ENCODE assay signal across 12 mouse cellular contexts in the genomic region with DNA sequence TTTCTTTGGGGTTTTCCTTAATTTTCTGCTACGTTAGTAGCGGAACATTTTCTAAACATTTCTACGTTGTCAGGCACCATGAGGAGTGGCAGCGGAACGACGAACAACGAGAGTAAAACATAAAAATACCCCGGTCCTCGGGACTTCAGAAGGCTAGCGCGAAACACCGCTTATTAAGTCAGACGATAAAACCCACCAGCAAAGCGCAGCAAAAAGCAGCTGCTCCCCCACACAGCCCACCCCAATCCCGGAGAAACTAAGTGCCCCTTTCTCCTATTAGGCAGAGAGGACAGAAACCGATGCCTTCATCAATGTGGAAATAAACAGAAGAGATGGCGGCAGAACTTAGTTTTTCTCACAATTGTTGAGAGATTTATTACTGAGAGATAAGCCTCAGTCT. TPM values are rescaled to one million over a fixed set of nuclear protein-coding genes. Genes with fewer than 3 reads are reported as not detected.
DNase-seq lines count a peak whose midpoint lies in the region; ATAC-seq and TF ChIP-seq lines count a peak whose summit lies in the region.
"Had no signal": no experiment of that assay in that cellular context is flagged by ENCODE, and none has a peak within 500 bp of the region (broad histone marks: within the 10 kb centered on the region; RNA-seq: fewer than 3 reads in every experiment).

No protein-coding gene starts in this region.

- H3K4me1 ChIP-seq in heart, embryonic 12.5 days (replicated peaks), result 0 out of 2 replicates have a peak, but pooled peaks cover 13% of the 10 kb centered on the region
- H3K4me1 ChIP-seq in forebrain, embryonic 16.5 days (replicated peaks; ENCODE audit: control insufficient read depth, insufficient read depth, low read length), result peaks cover 3% of the 10 kb centered on the region; the same call in 1 of the 2 replicates
- H3K4me1 ChIP-seq in liver, embryonic 12.5 days, result no peaks in the 10 kb centered on the region

- no peak overlapping the region for H3K27ac ChIP-seq in heart, embryonic 12.5 days (ENCODE audit: poor library complexity, severe bottlenecking)
- H3K27ac ChIP-seq in forebrain, embryonic 16.5 days (ENCODE audit: low read length), result no peak overlapping the region
- no peak overlapping the region for H3K27ac ChIP-seq in liver, embryonic 12.5 days

- no peak for DNase-seq in heart, postnatal 25 days (ENCODE audit: low spot score)
- DNase-seq in brain, embryonic 14.5 days (ENCODE audit: low read depth), result peak; percentile 60
- DNase-seq in left cerebral cortex, postnatal 14 days (ENCODE audit: low spot score in 2 of 2), result no peak
- no peak for DNase-seq in thymus, postnatal 0 days (ENCODE audit: low spot score)
- DNase-seq in ovary, postnatal 36 days (ENCODE audit: low spot score), result no peak
- DNase-seq: cerebellum, adult 9-10 months; thymus, postnatal 25 days had no signal

- H3K4me2 ChIP-seq in heart, embryonic 12.5 days, result peak overlapping the region; percentile 66
- H3K4me2 ChIP-seq in forebrain, embryonic 16.5 days (ENCODE audit: low read length), result peak overlapping the region; percentile 27
- H3K4me2 ChIP-seq in liver, embryonic 12.5 days, result peak overlapping the region; percentile 28; the same call in 1 of the 2 replicates

- H3K36me3 ChIP-seq in heart, embryonic 12.5 days, result no peaks in the 10 kb centered on the region
- no peaks in the 10 kb centered on the region for H3K36me3 ChIP-seq in forebrain, embryonic 16.5 days (ENCODE audit: control insufficient read depth, insufficient read depth)
- H3K36me3 ChIP-seq in liver, embryonic 12.5 days, result no peaks in the 10 kb centered on the region

- H3K9me3 ChIP-seq in heart, embryonic 12.5 days (replicated peaks), result no peaks in the 10 kb centered on the region
- H3K9me3 ChIP-seq in forebrain, embryonic 16.5 days (ENCODE audit: control insufficient read depth, low read length), result no peaks in the 10 kb centered on the region
- no peaks in the 10 kb centered on the region for H3K9me3 ChIP-seq in liver, embryonic 12.5 days (replicated peaks)

- ATAC-seq in heart, embryonic 12.5 days (ENCODE audit: insufficient number of reproducible peaks, low FRiP score), result no peak
- ATAC-seq in forebrain, embryonic 16.5 days, result no peak
- ATAC-seq in liver, embryonic 12.5 days, result no peak

- 3% methylated on average over 17 of the region's 17 CpGs for WGBS in heart, embryonic 12.5 days
- WGBS in forebrain, embryonic 16.5 days, result 2% methylated on average over 17 of the region's 17 CpGs
- WGBS in liver, embryonic 12.5 days (ENCODE audit: insufficient replicate concordance), result 4% methylated on average over 17 of the region's 17 CpGs

- H3K4me3 ChIP-seq in heart, embryonic 12.5 days, result peak overlapping the region; percentile 38
- peak overlapping the region; percentile 7; the same call in 1 of the 2 replicates for H3K4me3 ChIP-seq in forebrain, embryonic 16.5 days (replicated peaks; ENCODE audit: low read length)
- H3K4me3 ChIP-seq in liver, embryonic 12.5 days, result no peak overlapping the region

- TF ChIP-seq CTCF in brain, embryonic 14.5 days (IDR thresholded peaks at IDR 0.05; ENCODE audit: borderline replicate concordance, extremely low read depth, insufficient read depth, insufficient read length), result no peak

- no peak for TF ChIP-seq POLR2A in brain, embryonic 14.5 days (IDR thresholded peaks at IDR 0.05; ENCODE audit: borderline replicate concordance, extremely low read depth, insufficient read depth, insufficient read length, poor library complexity, severe bottlenecking)

- peaks cover 76% of the 10 kb centered on the region for H3K27me3 ChIP-seq in heart, embryonic 12.5 days (replicated peaks)
- peaks cover 68% of the 10 kb centered on the region for H3K27me3 ChIP-seq in forebrain, embryonic 16.5 days (replicated peaks; ENCODE audit: control insufficient read depth, insufficient read depth, low read length)
- H3K27me3 ChIP-seq in liver, embryonic 12.5 days (replicated peaks), result peaks cover 74% of the 10 kb centered on the region

- H3K9ac ChIP-seq in heart, embryonic 12.5 days, result no peak overlapping the region
- no peak overlapping the region for H3K9ac ChIP-seq in forebrain, embryonic 16.5 days (replicated peaks; ENCODE audit: low read depth, low read length)
- H3K9ac ChIP-seq in liver, embryonic 12.5 days, result no peak overlapping the region

- intact Hi-C loops in heart, postnatal 25 days (cut with DNase I), result no loop called here
- intact Hi-C loops in left cerebral cortex, postnatal 14 days (cut with DNase I), result no loop called here

RNA-seq across cellular contexts. Expression of gene Olig3, which starts 6.5 kb away (rescaled TPM):
- polyA plus RNA-seq in heart, embryonic 12.5 days (2016; fragmentation: Nextera tagmentation; extraction: Ambion mirVana), result 0.08 TPM in 1 of 2 replicates, not detected in the other
- not detected for total RNA-seq in heart, postnatal 25 days (2021)
- polyA plus RNA-seq in brain, embryonic 14.5 days (2012; rRNA removed), result 3.3 and 5.7 TPM in 2 replicates
- polyA plus RNA-seq in forebrain, embryonic 16.5 days (2015; fragmentation: Nextera tagmentation; extraction: Ambion mirVana), result 0.87 and 1.6 TPM in 2 replicates
- not detected in 2 replicates for polyA plus RNA-seq in liver, embryonic 12.5 days (2016; fragmentation: Nextera tagmentation; extraction: Ambion mirVana)
- not detected for total RNA-seq in left cerebral cortex, postnatal 14 days (2021)
- polyA plus RNA-seq in thymus, postnatal 0 days (2015; fragmentation: Nextera tagmentation; extraction: Ambion mirVana), result 0.09 and 0.29 TPM in 2 replicates
- total RNA-seq: liver, adult 2 months had no signal
- polyA plus RNA-seq: gonadal fat pad, adult 2 months; liver, adult 2 months had no signal
